Mouse (Mus musculus): ENCODE measurements at regions not wholly inside any gene's neighbourhood (a gene's known extent, or its start where the extent isn't known, plus 50 kb on each side); places are given as distances from the start of the nearest gene placed in this dataset.

DNA sequence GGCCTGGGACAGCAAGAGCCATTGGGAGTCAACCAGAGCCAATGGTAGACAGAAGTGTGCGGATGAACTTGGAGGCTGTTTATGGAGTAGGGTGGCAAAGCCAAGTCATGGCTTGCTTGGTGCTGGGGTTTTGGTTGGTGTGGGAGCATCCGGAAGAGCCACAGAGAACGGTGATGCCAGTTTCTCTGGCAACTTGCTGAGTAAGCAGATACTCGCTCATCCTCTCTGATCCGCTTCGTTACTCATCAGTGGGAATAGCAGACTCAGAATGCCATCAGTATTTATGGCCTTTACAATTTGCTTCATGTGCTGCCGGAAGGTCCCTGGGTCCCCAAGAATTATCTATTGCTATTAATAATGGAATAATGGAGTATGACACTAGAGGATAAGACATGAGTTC, 1202.9 kb upstream of the A1bg start:
- no peak for ATAC-seq (ENCODE audit: insufficient number of reproducible peaks, low FRiP score, low TSS enrichment, low read depth)
- DNase-seq (ENCODE audit: low spot score) = no peak
- no peak overlapping the region for H3K9ac ChIP-seq (ENCODE audit: low read length)
- H3K27me3 ChIP-seq (ENCODE audit: control insufficient read depth, insufficient read depth, low read length) = no peaks in the 10 kb centered on the region
- H3K9me3 ChIP-seq (ENCODE audit: control insufficient read depth, low read length) = no peaks in the 10 kb centered on the region
- H3K27ac ChIP-seq (replicated peaks; ENCODE audit: low read depth, low read length) = no peak overlapping the region
- no peak overlapping the region for H3K4me2 ChIP-seq (ENCODE audit: low read depth, severe bottlenecking)
- H3K4me1 ChIP-seq (ENCODE audit: control insufficient read depth, insufficient read depth, low read length) = peaks cover 6% of the 10 kb centered on the region; the same call in 1 of the 2 replicates
- WGBS = 94% methylated on average over 7 of the region's 7 CpGs
- H3K4me3 ChIP-seq (ENCODE audit: low read depth, low read length) = no peak overlapping the region
- no peaks in the 10 kb centered on the region for H3K36me3 ChIP-seq (ENCODE audit: control insufficient read depth, insufficient read depth, low read length)

DNA sequence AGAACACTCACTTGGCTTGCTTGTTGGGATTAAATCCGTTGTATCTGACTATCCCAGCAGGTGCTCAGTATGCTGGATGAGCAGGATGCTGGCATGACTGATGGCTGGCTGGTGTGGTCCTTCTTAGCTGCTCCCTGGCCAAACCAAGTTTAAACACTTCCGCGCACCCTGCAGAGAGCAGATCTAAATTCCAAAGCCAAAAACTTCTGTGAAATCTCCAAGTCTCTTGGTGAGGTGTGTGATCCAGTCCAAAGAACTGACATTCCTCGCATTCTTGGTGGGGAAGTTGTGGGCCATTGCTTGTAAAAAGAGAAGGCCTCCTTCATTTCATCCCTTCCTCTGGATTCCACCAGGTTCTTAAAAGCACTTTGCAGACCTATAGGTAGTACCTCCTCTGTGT, 1200.9 kb upstream of the A1bg start:
- Histone ChIP-seq H3K4me1 (ENCODE audit: control insufficient read depth, insufficient read depth, low read length) (peaks cover 9% of the 10 kb centered on the region), H3K9me3 (ENCODE audit: control insufficient read depth, low read length) (no peaks in the 10 kb centered on the region), H3K27me3 (ENCODE audit: control insufficient read depth, insufficient read depth, low read length) (no peaks in the 10 kb centered on the region), H3K9ac (ENCODE audit: low read length) (no peak overlapping the region), H3K36me3 (ENCODE audit: control insufficient read depth, insufficient read depth, low read length) (no peaks in the 10 kb centered on the region), H3K27ac (replicated peaks; ENCODE audit: low read depth, low read length) (no peak overlapping the region), H3K4me2 (ENCODE audit: low read depth, severe bottlenecking) (no peak overlapping the region), H3K4me3 (ENCODE audit: low read depth, low read length) (no peak overlapping the region)
- WGBS = 77% methylated on average over 4 of the region's 4 CpGs
- DNase-seq (ENCODE audit: low spot score) = no peak
- ATAC-seq (ENCODE audit: insufficient number of reproducible peaks, low FRiP score, low TSS enrichment, low read depth) = no peak

DNA sequence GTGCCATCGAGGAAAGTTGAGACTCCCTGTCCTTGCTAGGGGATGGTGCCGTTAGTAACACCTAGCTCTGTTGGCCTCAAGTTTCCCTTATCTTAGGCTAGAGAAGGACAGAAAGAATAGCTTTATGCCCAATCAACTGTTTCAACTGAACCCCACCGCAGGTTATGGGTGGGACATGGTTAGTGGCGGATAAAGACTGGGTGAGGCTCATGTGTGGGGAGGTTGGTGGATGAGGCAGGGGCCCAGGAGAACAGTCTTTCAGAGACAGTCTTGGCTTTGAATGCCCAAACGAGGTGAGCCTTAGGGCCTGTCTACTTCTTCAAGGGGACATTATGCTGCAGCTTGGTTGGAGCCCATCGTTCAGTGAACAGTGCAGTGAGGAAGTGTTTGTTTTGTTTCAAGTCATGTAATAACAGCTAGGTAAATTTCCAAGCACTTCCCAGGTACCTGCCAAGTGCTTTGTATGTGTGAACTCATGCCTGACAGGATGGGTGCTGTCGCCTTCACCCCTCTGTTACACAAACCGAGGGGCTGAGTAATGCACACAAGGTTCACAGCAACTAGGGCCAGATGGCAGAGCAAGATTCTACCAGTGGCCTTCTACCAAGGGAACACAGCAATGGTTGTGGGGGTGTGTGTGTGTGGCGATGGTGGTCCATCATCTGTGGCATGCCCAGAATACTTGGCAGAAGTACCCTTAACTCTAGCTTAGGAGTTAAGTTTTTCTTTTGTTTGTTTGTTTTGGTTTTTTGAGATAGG, 1199.6 kb upstream of the A1bg start:
- H3K4me3 ChIP-seq (ENCODE audit: low read depth, low read length) = no peak overlapping the region
- WGBS = 90% methylated on average over 9 of the region's 9 CpGs
- DNase-seq (ENCODE audit: low spot score) = no peak
- H3K9me3 ChIP-seq (ENCODE audit: control insufficient read depth, low read length) = no peaks in the 10 kb centered on the region
- H3K9ac ChIP-seq (ENCODE audit: low read length) = no peak overlapping the region
- H3K27ac ChIP-seq (replicated peaks; ENCODE audit: low read depth, low read length) = no peak overlapping the region
- peaks cover 14% of the 10 kb centered on the region for H3K4me1 ChIP-seq (ENCODE audit: control insufficient read depth, insufficient read depth, low read length)
- H3K36me3 ChIP-seq (ENCODE audit: control insufficient read depth, insufficient read depth, low read length) = no peaks in the 10 kb centered on the region
- no peaks in the 10 kb centered on the region for H3K27me3 ChIP-seq (ENCODE audit: control insufficient read depth, insufficient read depth, low read length)
- no peak for ATAC-seq (ENCODE audit: insufficient number of reproducible peaks, low FRiP score, low TSS enrichment, low read depth)
- H3K4me2 ChIP-seq (ENCODE audit: low read depth, severe bottlenecking) = no peak overlapping the region

DNA sequence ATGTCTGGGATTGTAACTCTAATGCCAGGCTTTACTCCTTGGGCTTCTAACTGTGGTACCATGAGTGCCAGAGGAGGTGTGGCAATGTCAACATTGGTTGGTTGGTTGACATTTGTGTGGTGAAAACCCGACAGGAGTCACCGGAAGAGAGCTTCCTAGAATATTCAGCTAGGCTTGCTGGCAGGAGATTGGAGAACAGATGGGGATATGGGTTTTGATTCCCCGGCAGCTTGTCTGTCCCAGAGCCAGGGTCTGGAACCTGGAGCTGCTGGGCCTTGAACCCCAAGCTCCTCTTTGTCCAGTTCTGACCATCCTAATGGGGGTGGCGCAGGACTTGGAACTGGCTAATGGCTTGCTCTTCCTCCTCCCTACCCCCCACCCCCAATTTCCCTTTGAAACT, 1198.9 kb upstream of the A1bg start:
- no peak overlapping the region for H3K4me2 ChIP-seq (ENCODE audit: low read depth, severe bottlenecking)
- ATAC-seq (ENCODE audit: insufficient number of reproducible peaks, low FRiP score, low TSS enrichment, low read depth) = no peak
- DNase-seq (ENCODE audit: low spot score) = no peak
- peaks cover 14% of the 10 kb centered on the region for H3K4me1 ChIP-seq (ENCODE audit: control insufficient read depth, insufficient read depth, low read length)
- H3K36me3 ChIP-seq (ENCODE audit: control insufficient read depth, insufficient read depth, low read length) = no peaks in the 10 kb centered on the region
- H3K9ac ChIP-seq (ENCODE audit: low read length) = no peak overlapping the region
- 98% methylated on average over 4 of the region's 4 CpGs for whole genome bisulfite sequencing
- no peaks in the 10 kb centered on the region for H3K9me3 ChIP-seq (ENCODE audit: control insufficient read depth, low read length)
- no peaks in the 10 kb centered on the region for H3K27me3 ChIP-seq (ENCODE audit: control insufficient read depth, insufficient read depth, low read length)
- no peak overlapping the region for H3K4me3 ChIP-seq (ENCODE audit: low read depth, low read length)
- no peak overlapping the region for H3K27ac ChIP-seq (replicated peaks; ENCODE audit: low read depth, low read length)

DNA sequence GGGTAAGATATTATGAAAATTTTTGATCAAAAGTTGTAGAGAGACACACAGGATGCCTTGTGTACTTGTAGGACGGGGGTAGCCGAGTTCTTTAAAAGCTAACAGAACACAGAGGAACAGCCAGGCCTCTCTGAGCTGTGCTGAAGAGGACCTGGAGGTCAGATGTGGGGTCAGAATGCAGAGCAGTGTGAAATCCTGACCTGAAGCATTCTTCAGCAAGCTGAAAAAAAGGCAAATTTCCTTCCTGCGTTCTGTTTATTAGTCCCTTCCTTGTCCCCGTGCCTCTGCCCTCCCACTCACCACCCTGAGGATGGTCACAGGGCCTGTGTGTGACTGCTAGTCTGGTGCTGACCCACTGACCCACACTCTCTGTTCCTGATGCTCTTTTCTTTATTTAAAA, 1197.9 kb upstream of the A1bg start:
- no peak overlapping the region for H3K4me2 ChIP-seq (ENCODE audit: low read depth, severe bottlenecking)
- no peaks in the 10 kb centered on the region for H3K27me3 ChIP-seq (ENCODE audit: control insufficient read depth, insufficient read depth, low read length)
- WGBS = 18% methylated on average over 4 of the region's 4 CpGs
- ATAC-seq (ENCODE audit: insufficient number of reproducible peaks, low FRiP score, low TSS enrichment, low read depth) = no peak
- H3K4me1 ChIP-seq (ENCODE audit: control insufficient read depth, insufficient read depth, low read length) = peaks cover 14% of the 10 kb centered on the region
- no peak overlapping the region for H3K4me3 ChIP-seq (ENCODE audit: low read depth, low read length)
- no peaks in the 10 kb centered on the region for H3K36me3 ChIP-seq (ENCODE audit: control insufficient read depth, insufficient read depth, low read length)
- DNase-seq (ENCODE audit: low spot score) = no peak
- no peaks in the 10 kb centered on the region for H3K9me3 ChIP-seq (ENCODE audit: control insufficient read depth, low read length)
- H3K27ac ChIP-seq (replicated peaks; ENCODE audit: low read depth, low read length) = no peak overlapping the region
- no peak overlapping the region for H3K9ac ChIP-seq (ENCODE audit: low read length)

DNA sequence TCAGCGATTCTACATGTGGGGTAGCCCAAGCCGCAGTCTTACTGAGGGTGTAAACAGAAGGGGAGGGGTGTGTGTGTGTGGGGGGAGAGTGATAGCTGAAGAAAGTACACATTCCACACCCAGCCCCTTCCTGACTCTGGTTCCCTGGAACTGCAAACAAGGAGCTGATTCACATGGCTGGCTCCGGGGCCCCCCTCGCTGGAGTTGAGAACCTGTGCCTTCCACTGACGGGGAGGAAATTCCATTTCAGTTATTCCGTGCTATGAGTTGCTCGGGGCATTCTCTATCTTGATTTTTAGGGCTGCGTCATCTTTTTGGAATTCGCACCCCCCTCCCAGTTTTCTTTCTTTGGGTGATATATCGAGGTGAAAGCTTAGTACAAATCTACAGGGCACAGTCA, 1196.2 kb upstream of the A1bg start:
- DNase-seq (ENCODE audit: low spot score) = no peak
- WGBS = 71% methylated on average over 10 of the region's 10 CpGs

DNA sequence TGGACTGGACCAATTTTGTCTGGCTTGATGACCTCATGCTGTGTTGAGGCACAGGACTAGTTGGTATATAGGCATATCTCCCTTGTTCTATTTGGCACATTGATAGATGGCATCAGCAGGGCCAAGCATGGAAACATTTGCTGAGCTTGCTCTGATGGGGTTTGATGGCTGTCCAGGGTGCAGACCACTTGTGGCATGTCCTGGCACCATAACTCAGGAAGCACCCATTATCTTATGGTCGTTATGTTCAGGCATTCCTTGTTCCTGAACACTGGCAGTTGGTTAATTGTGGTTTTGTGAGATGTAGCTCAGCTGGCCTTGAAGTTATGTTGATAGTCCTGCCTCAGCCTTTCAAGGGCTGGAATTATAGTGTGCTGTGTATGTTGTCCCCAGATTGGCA, 1193.4 kb upstream of the A1bg start:
- 52% methylated on average over 1 of the region's 1 CpGs for WGBS
- no peak for DNase-seq (ENCODE audit: low spot score)
- ATAC-seq (ENCODE audit: insufficient number of reproducible peaks, low FRiP score, low TSS enrichment, low read depth) = no peak
- Histone ChIP-seq H3K27ac (replicated peaks; ENCODE audit: low read depth, low read length) (no peak overlapping the region), H3K36me3 (ENCODE audit: control insufficient read depth, insufficient read depth, low read length) (no peaks in the 10 kb centered on the region), H3K4me1 (ENCODE audit: control insufficient read depth, insufficient read depth, low read length) (peaks cover 14% of the 10 kb centered on the region), H3K4me2 (ENCODE audit: low read depth, severe bottlenecking) (no peak overlapping the region), H3K4me3 (ENCODE audit: low read depth, low read length) (no peak overlapping the region), H3K27me3 (ENCODE audit: control insufficient read depth, insufficient read depth, low read length) (no peaks in the 10 kb centered on the region), H3K9ac (ENCODE audit: low read length) (no peak overlapping the region), H3K9me3 (ENCODE audit: control insufficient read depth, low read length) (no peaks in the 10 kb centered on the region)

More for the DNA sequence above, 1196.2 kb upstream of the A1bg start:
- ATAC-seq (ENCODE audit: insufficient number of reproducible peaks, low FRiP score, low TSS enrichment, low read depth) = no peak
- no peaks in the 10 kb centered on the region for H3K27me3 ChIP-seq (ENCODE audit: control insufficient read depth, insufficient read depth, low read length)
- no peak overlapping the region for H3K9ac ChIP-seq (ENCODE audit: low read length)
- no peaks in the 10 kb centered on the region for H3K9me3 ChIP-seq (ENCODE audit: control insufficient read depth, low read length)
- H3K27ac ChIP-seq (replicated peaks; ENCODE audit: low read depth, low read length) = no peak overlapping the region
- H3K4me3 ChIP-seq (ENCODE audit: low read depth, low read length) = no peak overlapping the region
- H3K36me3 ChIP-seq (ENCODE audit: control insufficient read depth, insufficient read depth, low read length) = no peaks in the 10 kb centered on the region
- H3K4me2 ChIP-seq (ENCODE audit: low read depth, severe bottlenecking) = no peak overlapping the region
- peaks cover 14% of the 10 kb centered on the region for H3K4me1 ChIP-seq (ENCODE audit: control insufficient read depth, insufficient read depth, low read length)

DNA sequence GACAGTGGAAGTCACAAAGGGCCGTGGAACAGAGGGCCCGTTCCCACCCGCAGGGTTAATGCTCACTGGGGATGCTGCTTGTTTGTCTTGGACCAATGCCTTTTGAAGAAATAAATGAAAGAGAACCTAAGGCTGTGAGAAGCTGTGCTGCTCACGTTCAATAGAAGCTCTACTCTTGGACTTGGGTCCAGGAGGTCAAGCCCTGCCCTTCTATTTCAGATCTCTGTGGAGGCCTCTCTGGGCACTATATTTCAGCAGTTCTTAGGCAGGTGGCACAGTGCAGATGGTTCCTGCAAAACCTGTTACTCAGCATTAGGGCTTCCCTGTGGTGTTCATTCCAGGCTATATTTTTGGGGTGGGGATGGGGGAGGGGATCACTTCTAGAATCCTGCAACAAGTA, 1192.0 kb upstream of the A1bg start:
- peaks cover 14% of the 10 kb centered on the region for H3K4me1 ChIP-seq (ENCODE audit: control insufficient read depth, insufficient read depth, low read length)
- DNase-seq (ENCODE audit: low spot score) (no peak), ATAC-seq (ENCODE audit: insufficient number of reproducible peaks, low FRiP score, low TSS enrichment, low read depth) (no peak)
- no peaks in the 10 kb centered on the region for H3K9me3 ChIP-seq (ENCODE audit: control insufficient read depth, low read length)
- WGBS = 79% methylated on average over 4 of the region's 4 CpGs
- H3K4me2 ChIP-seq (ENCODE audit: low read depth, severe bottlenecking) = no peak overlapping the region; the same call in 1 of the 2 replicates
- H3K9ac ChIP-seq (ENCODE audit: low read length) = no peak overlapping the region
- H3K27ac ChIP-seq (replicated peaks; ENCODE audit: low read depth, low read length) = no peak overlapping the region
- no peaks in the 10 kb centered on the region for H3K27me3 ChIP-seq (ENCODE audit: control insufficient read depth, insufficient read depth, low read length)
- no peak overlapping the region for H3K4me3 ChIP-seq (ENCODE audit: low read depth, low read length)
- no peaks in the 10 kb centered on the region for H3K36me3 ChIP-seq (ENCODE audit: control insufficient read depth, insufficient read depth, low read length)

DNA sequence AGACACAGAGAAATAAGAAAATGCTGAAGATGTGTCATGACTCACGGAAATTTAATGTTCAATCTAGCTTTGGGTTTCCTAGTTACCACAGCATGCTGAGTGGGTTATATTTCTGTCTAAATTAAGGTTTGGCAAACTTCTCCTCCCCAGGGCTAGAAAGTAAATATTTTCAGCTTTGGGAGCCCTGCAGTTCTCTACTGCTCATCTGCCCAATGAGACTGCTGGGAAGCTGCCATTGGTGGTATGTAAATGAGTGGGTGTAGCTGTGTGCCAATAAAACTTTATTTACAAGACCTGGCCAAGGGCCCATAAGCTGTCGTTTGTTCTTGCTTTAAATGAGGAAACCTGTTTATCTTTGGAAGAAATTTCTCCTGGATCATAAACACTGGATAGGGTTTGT, 1189.3 kb upstream of the A1bg start:
- no peaks in the 10 kb centered on the region for H3K4me1 ChIP-seq (ENCODE audit: control insufficient read depth, insufficient read depth, low read length)
- no peak for ATAC-seq (ENCODE audit: insufficient number of reproducible peaks, low FRiP score, low TSS enrichment, low read depth)
- no peaks in the 10 kb centered on the region for H3K9me3 ChIP-seq (ENCODE audit: control insufficient read depth, low read length)
- no peaks in the 10 kb centered on the region for H3K27me3 ChIP-seq (ENCODE audit: control insufficient read depth, insufficient read depth, low read length)
- no peak overlapping the region for H3K27ac ChIP-seq (replicated peaks; ENCODE audit: low read depth, low read length)
- WGBS = 71% methylated on average over 2 of the region's 2 CpGs
- H3K4me3 ChIP-seq (ENCODE audit: low read depth, low read length) = no peak overlapping the region
- no peak overlapping the region for H3K4me2 ChIP-seq (ENCODE audit: low read depth, severe bottlenecking)
- H3K9ac ChIP-seq (ENCODE audit: low read length) = no peak overlapping the region
- DNase-seq (ENCODE audit: low spot score) = no peak
- H3K36me3 ChIP-seq (ENCODE audit: control insufficient read depth, insufficient read depth, low read length) = no peaks in the 10 kb centered on the region
